ENCODE assay signal across 7 mouse cellular contexts in the genomic region with DNA sequence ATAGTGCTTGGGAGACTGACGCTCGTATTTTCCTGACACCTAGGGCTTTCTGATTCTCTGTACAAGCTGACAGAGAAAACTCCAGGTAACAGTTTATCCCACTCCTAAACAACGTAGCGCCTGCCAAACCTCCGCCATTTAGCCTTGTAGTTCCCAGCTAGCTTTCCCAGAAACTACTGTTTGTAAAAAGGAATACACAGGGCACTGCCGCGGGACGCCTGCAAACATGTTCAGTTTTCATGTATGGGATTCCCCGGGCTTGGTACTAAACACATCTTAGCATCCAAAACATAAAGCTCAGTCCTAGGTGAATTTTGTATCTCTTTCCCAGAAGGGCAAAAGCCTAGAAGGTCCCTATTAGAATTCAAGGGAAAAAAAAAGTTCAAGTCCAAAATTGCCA. TPM values are rescaled to one million over a fixed set of nuclear protein-coding genes. Genes with fewer than 3 reads are reported as not detected.
DNase-seq lines count a peak whose midpoint lies in the region; ATAC-seq and TF ChIP-seq lines count a peak whose summit lies in the region.

No protein-coding gene starts in this region.

- no peak for DNase-seq in lung, embryonic 14.5 days
- no peak for DNase-seq in lung, postnatal 4 days
- no peak for DNase-seq in cerebellum, adult 18-20 months
- no peak for DNase-seq in urinary bladder, postnatal 14 days (ENCODE audit: low spot score)

- no peaks in the 10 kb centered on the region for H3K27me3 ChIP-seq in lung, embryonic 14.5 days (ENCODE audit: insufficient read depth, low read length)
- peaks cover 17% of the 10 kb centered on the region for H3K27me3 ChIP-seq in forebrain, embryonic 13.5 days
- H3K27me3 ChIP-seq in limb, embryonic 13.5 days: peaks cover 9% of the 10 kb centered on the region
- no peaks in the 10 kb centered on the region for H3K27me3 ChIP-seq in small intestine, adult 2 months (ENCODE audit: control insufficient read depth, insufficient read depth, low read length)

- ATAC-seq in lung, embryonic 14.5 days (ENCODE audit: insufficient read depth): no peak
- no peak for ATAC-seq in forebrain, embryonic 13.5 days
- no peak for ATAC-seq in limb, embryonic 13.5 days (ENCODE audit: low FRiP score, low read depth)

- H3K4me3 ChIP-seq in lung, embryonic 14.5 days (ENCODE audit: low read depth, low read length): peak overlapping the region; percentile 55; the same call in 1 of the 2 replicates
- no peak overlapping the region for H3K4me3 ChIP-seq in forebrain, embryonic 13.5 days
- peak overlapping the region; percentile 61 for H3K4me3 ChIP-seq in limb, embryonic 13.5 days
- no peak overlapping the region for H3K4me3 ChIP-seq in small intestine, adult 2 months (ENCODE audit: low read depth, low read length)

- H3K27ac ChIP-seq in lung, embryonic 14.5 days (ENCODE audit: low read depth): no peak overlapping the region
- H3K27ac ChIP-seq in forebrain, embryonic 13.5 days: no peak overlapping the region
- H3K27ac ChIP-seq in limb, embryonic 13.5 days: no peak overlapping the region
- 0 out of 2 replicates have a peak overlapping the region, but pooled peaks have one; percentile 30 for H3K27ac ChIP-seq in small intestine, adult 2 months (ENCODE audit: insufficient read depth, low read depth, low read length)

- no peak overlapping the region for H3K9ac ChIP-seq in lung, embryonic 14.5 days
- H3K9ac ChIP-seq in forebrain, embryonic 13.5 days: no peak overlapping the region
- no peak overlapping the region for H3K9ac ChIP-seq in limb, embryonic 13.5 days

- no peaks in the 10 kb centered on the region; the same call in 1 of the 2 replicates for H3K4me1 ChIP-seq in lung, embryonic 14.5 days (ENCODE audit: insufficient read depth)
- H3K4me1 ChIP-seq in forebrain, embryonic 13.5 days: peaks cover 29% of the 10 kb centered on the region
- H3K4me1 ChIP-seq in limb, embryonic 13.5 days: 0 out of 2 replicates have a peak, but pooled peaks cover 3% of the 10 kb centered on the region
- peaks cover 24% of the 10 kb centered on the region for H3K4me1 ChIP-seq in small intestine, adult 2 months (ENCODE audit: control insufficient read depth, insufficient read depth, insufficient read length, low read length)

- TF ChIP-seq POLR2A in small intestine, adult 2 months (IDR thresholded peaks at IDR 0.05; ENCODE audit: low read depth, low read length): no peak

- no peaks in the 10 kb centered on the region for H3K36me3 ChIP-seq in lung, embryonic 14.5 days (ENCODE audit: insufficient read depth)
- H3K36me3 ChIP-seq in forebrain, embryonic 13.5 days (ENCODE audit: poor library complexity, severe bottlenecking): 0 out of 2 replicates have a peak, but pooled peaks cover under 1% of the 10 kb centered on the region
- no peaks in the 10 kb centered on the region for H3K36me3 ChIP-seq in limb, embryonic 13.5 days
- no peaks in the 10 kb centered on the region for H3K36me3 ChIP-seq in small intestine, adult 2 months (ENCODE audit: control insufficient read depth, insufficient read depth, low read length)

- H3K4me2 ChIP-seq in lung, embryonic 14.5 days: peak overlapping the region; percentile 63
- peak overlapping the region; percentile 66 for H3K4me2 ChIP-seq in forebrain, embryonic 13.5 days
- peak overlapping the region; percentile 68 for H3K4me2 ChIP-seq in limb, embryonic 13.5 days (replicated peaks)

- H3K9me3 ChIP-seq in lung, embryonic 14.5 days (ENCODE audit: low read depth, low read length): no peaks in the 10 kb centered on the region
- H3K9me3 ChIP-seq in forebrain, embryonic 13.5 days (replicated peaks): no peaks in the 10 kb centered on the region
- H3K9me3 ChIP-seq in limb, embryonic 13.5 days: no peaks in the 10 kb centered on the region

- no peak for TF ChIP-seq CTCF in lung, embryonic 14.5 days (IDR thresholded peaks at IDR 0.05; ENCODE audit: low read depth)
- no peak for TF ChIP-seq CTCF in small intestine, adult 2 months (IDR thresholded peaks at IDR 0.05; ENCODE audit: extremely low read depth, insufficient read length, insufficient replicate concordance, low read depth, low read length)

- WGBS in lung, embryonic 14.5 days: 77% methylated on average over 9 of the region's 9 CpGs
- WGBS in forebrain, embryonic 13.5 days: 77% methylated on average over 9 of the region's 9 CpGs
- WGBS in limb, embryonic 13.5 days: 84% methylated on average over 9 of the region's 9 CpGs
- WGBS in small intestine, adult 2 months: 84% methylated on average over 9 of the region's 9 CpGs

RNA-seq across cellular contexts. Expression of a gene that starts 1.3 kb away (rescaled TPM):
- polyA plus RNA-seq in lung, embryonic 14.5 days (2014; fragmentation: Nextera tagmentation; extraction: Ambion mirVana): 1.5 and 1.6 TPM in 2 replicates
- polyA plus RNA-seq in forebrain, embryonic 13.5 days (2015; fragmentation: Nextera tagmentation; extraction: Ambion mirVana): 6.4 and 7.9 TPM in 2 replicates
- polyA plus RNA-seq in limb, embryonic 13.5 days (2015; fragmentation: Nextera tagmentation; extraction: Ambion mirVana): 3.2 and 3.3 TPM in 2 replicates
- polyA plus RNA-seq in small intestine, adult 2 months (2012; rRNA removed): 11.7 and 20.9 TPM in 2 replicates

RNA-seq across cellular contexts. Expression of a gene that starts 11.5 kb away (rescaled TPM):
- polyA plus RNA-seq in lung, embryonic 14.5 days (2014; fragmentation: Nextera tagmentation; extraction: Ambion mirVana): 26.7 and 26.9 TPM in 2 replicates
- 33.8 and 40.1 TPM in 2 replicates for polyA plus RNA-seq in forebrain, embryonic 13.5 days (2015; fragmentation: Nextera tagmentation; extraction: Ambion mirVana)
- polyA plus RNA-seq in limb, embryonic 13.5 days (2015; fragmentation: Nextera tagmentation; extraction: Ambion mirVana): 27.6 and 28.0 TPM in 2 replicates
- polyA plus RNA-seq in small intestine, adult 2 months (2012; rRNA removed): 16.9 and 33.1 TPM in 2 replicates

RNA-seq across cellular contexts. Expression of a gene that starts 40.3 kb away (rescaled TPM):
- polyA plus RNA-seq in lung, embryonic 14.5 days (2014; fragmentation: Nextera tagmentation; extraction: Ambion mirVana): 49.2 and 55.0 TPM in 2 replicates
- 19.5 and 20.1 TPM in 2 replicates for polyA plus RNA-seq in forebrain, embryonic 13.5 days (2015; fragmentation: Nextera tagmentation; extraction: Ambion mirVana)
- polyA plus RNA-seq in limb, embryonic 13.5 days (2015; fragmentation: Nextera tagmentation; extraction: Ambion mirVana): 57.0 and 57.7 TPM in 2 replicates
- polyA plus RNA-seq in small intestine, adult 2 months (2012; rRNA removed): 10.7 and 14.9 TPM in 2 replicates

RNA-seq across cellular contexts. Expression of a gene that starts 43.7 kb away (rescaled TPM):
- polyA plus RNA-seq in lung, embryonic 14.5 days (2014; fragmentation: Nextera tagmentation; extraction: Ambion mirVana): 77.0 and 78.1 TPM in 2 replicates
- polyA plus RNA-seq in forebrain, embryonic 13.5 days (2015; fragmentation: Nextera tagmentation; extraction: Ambion mirVana): 48.0 and 51.7 TPM in 2 replicates
- 59.1 and 63.6 TPM in 2 replicates for polyA plus RNA-seq in limb, embryonic 13.5 days (2015; fragmentation: Nextera tagmentation; extraction: Ambion mirVana)
- polyA plus RNA-seq in small intestine, adult 2 months (2012; rRNA removed): 13.7 and 21.2 TPM in 2 replicates

Comparison
In these comparisons a context has a peak if more than half of its experiments do, and no peak if none do; other contexts are left out.
1. H3K4me3 ChIP-seq: peak in lung, embryonic 14.5 days (single experiment) and limb, embryonic 13.5 days (single experiment); none in forebrain, embryonic 13.5 days (single experiment) and small intestine, adult 2 months (single experiment).
2. Peak in every context shown above with its lines, with median percentiles within 50 percentile points of each other: H3K4me2 ChIP-seq.